Mouse (Mus musculus) neural tube, embryonic 14.5 days (tissue): ENCODE results near the gene 4933428G20Rik. TPM values are rescaled to one million over a fixed set of nuclear protein-coding genes. Genes with fewer than 3 reads are reported as not detected.

ENCODE experiments used
- ATAC-seq: fragments of 200-750 bp; cut with Nextera tagmentation; 2 replicates; pipeline ENCODE4 v1.8.0; 2017; ENCODE audit warnings: low read depth, mild to moderate bottlenecking, moderate TSS enrichment, moderate library complexity
- H3K27ac ChIP-seq: fragments of 300-500 bp; sonication (generic); 2 replicates; pipeline ENCODE4 v1.5.1; 2014; ENCODE audit warnings: low read depth, mild to moderate bottlenecking, control low read depth, low read length, moderate library complexity, mixed read lengths
- H3K27me3 ChIP-seq: fragments of 300-500 bp; sonication (generic); 2 replicates; pipeline ENCODE4 v1.6.1; 2014; ENCODE audit warnings: low read length; ENCODE audit not compliant: control insufficient read depth, insufficient read depth
- H3K36me3 ChIP-seq: fragments of 300-500 bp; sonication (generic); 2 replicates; pipeline ENCODE4 v1.6.1; 2014; ENCODE audit warnings: low read length, mixed read lengths; ENCODE audit not compliant: control insufficient read depth, insufficient read depth
- H3K4me1 ChIP-seq: fragments of 300-500 bp; sonication (generic); 2 replicates; pipeline ENCODE4 v1.6.1; 2014; ENCODE audit warnings: low read length; ENCODE audit not compliant: control insufficient read depth, insufficient read depth
- H3K4me2 ChIP-seq: fragments of 300-500 bp; sonication (generic); 2 replicates; pipeline ENCODE4 v1.6.1; 2014; ENCODE audit warnings: mild to moderate bottlenecking, low read depth, low read length, control low read depth
- H3K4me3 ChIP-seq: fragments of 300-500 bp; sonication (generic); 2 replicates; pipeline ENCODE4 v1.5.1; 2014; ENCODE audit warnings: low read depth, low read length, control low read depth, mixed read lengths
- H3K9ac ChIP-seq: fragments of 300-500 bp; sonication (generic); replicated peaks from 2 replicates; pipeline ENCODE4 v1.6.1; 2014; ENCODE audit warnings: low read depth, mild to moderate bottlenecking, control low read depth, low read length, mixed read lengths
- H3K9me3 ChIP-seq: fragments of 300-500 bp; sonication (generic); 2 replicates; pipeline ENCODE4 v1.6.1; 2016; ENCODE audit warnings: low read length; ENCODE audit not compliant: control insufficient read depth
- WGBS: fragments of 180-500 bp; shearing (Covaris S2); extraction: QIAGEN DNeasy Blood & Tissue Kit; methylation state at CpG from one replicate; pipeline ENCODE4 v1.1.7; 2014; 5-methylcytosine and 5-hydroxymethylcytosine counted together
- polyA plus RNA-seq: library from polyadenylated mRNA; unstranded; fragments of >200 nt; fragmentation: Nextera tagmentation; extraction: Ambion mirVana; gene quantifications from 2 replicates; pipeline ENCODE4 v1.2.1, GENCODE M21; 2014

The 4933428G20Rik gene
- polyA plus RNA-seq, 1 experiment from 2014 or later, result 0.33 TPM

DNA sequence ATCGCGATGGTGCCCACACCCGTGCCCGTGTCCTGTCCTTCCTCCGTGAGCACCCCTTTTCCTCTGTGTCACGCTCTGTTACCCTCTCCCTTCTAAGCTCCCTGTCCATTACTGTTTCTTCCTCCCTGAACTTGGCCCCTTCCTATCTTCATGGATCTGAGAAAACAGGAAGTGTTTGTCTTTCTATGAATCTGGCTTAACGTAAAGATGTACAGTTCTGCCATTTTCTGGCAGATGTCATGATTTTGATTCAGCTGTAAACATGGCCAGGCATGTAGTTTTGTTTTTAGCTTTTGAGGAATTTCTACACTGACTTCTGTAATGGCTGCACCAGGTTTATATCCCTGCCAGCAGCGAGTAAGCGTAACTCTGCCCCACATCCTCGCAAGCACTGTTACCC lies 21.1 kb downstream of the 4933428G20Rik start:
- Histone ChIP-seq H3K27ac (no peak overlapping the region), H3K4me2 (no peak overlapping the region), H3K27me3 (no peaks in the 10 kb centered on the region), H3K4me3 (no peak overlapping the region), H3K36me3 (peaks cover 26% of the 10 kb centered on the region), H3K4me1 (no peaks in the 10 kb centered on the region), H3K9ac (no peak overlapping the region), H3K9me3 (no peaks in the 10 kb centered on the region)
- WGBS, result 90% methylated on average over 10 of the region's 10 CpGs
- no peak for ATAC-seq

GRCm38 (mm10) chr11:97478345-97478744 lies 21.8 kb downstream of the 4933428G20Rik start:
- no peaks in the 10 kb centered on the region for H3K27me3 ChIP-seq
- no peak overlapping the region for H3K4me3 ChIP-seq
- WGBS, result 90% methylated on average over 6 of the region's 6 CpGs
- H3K36me3 ChIP-seq, result peaks cover 26% of the 10 kb centered on the region
- no peak overlapping the region for H3K4me2 ChIP-seq
- ATAC-seq, result no peak
- no peaks in the 10 kb centered on the region for H3K4me1 ChIP-seq
- no peak overlapping the region for H3K9ac ChIP-seq
- H3K9me3 ChIP-seq, result no peaks in the 10 kb centered on the region
- H3K27ac ChIP-seq, result no peak overlapping the region

- H3K27ac ChIP-seq, result no peak overlapping the region
These were observed 22.7 kb downstream of the 4933428G20Rik start for GRCm38 (mm10) chr11:97477431-97477830.

GRCm38 (mm10) chr11:97476334-97477095 lies 23.6 kb downstream of the 4933428G20Rik start:
- H3K27me3 ChIP-seq, result no peaks in the 10 kb centered on the region
- H3K4me3 ChIP-seq, result no peak overlapping the region
- H3K4me1 ChIP-seq, result no peaks in the 10 kb centered on the region
- H3K4me2 ChIP-seq, result no peak overlapping the region
- no peak overlapping the region for H3K27ac ChIP-seq
- WGBS, result 61% methylated on average over 8 of the region's 8 CpGs
- no peak overlapping the region for H3K9ac ChIP-seq
- ATAC-seq, result peak; percentile 56; the same call in 1 of the 2 replicates
- H3K9me3 ChIP-seq, result no peaks in the 10 kb centered on the region
- peaks cover 30% of the 10 kb centered on the region for H3K36me3 ChIP-seq

More at GRCm38 (mm10) chr11:97477431-97477830, 22.7 kb downstream of the 4933428G20Rik start:
- Histone ChIP-seq H3K4me3 (no peak overlapping the region), H3K36me3 (peaks cover 26% of the 10 kb centered on the region), H3K27me3 (no peaks in the 10 kb centered on the region), H3K4me2 (no peak overlapping the region), H3K9me3 (no peaks in the 10 kb centered on the region), H3K4me1 (no peaks in the 10 kb centered on the region), H3K9ac (no peak overlapping the region)
- no peak for ATAC-seq
- 78% methylated on average over 7 of the region's 7 CpGs for WGBS

- WGBS, result 86% methylated on average over 6 of the region's 6 CpGs
- H3K9ac ChIP-seq, result no peak overlapping the region
- H3K4me2 ChIP-seq, result no peak overlapping the region
- H3K4me1 ChIP-seq, result no peaks in the 10 kb centered on the region
- H3K36me3 ChIP-seq, result peaks cover 40% of the 10 kb centered on the region
- no peaks in the 10 kb centered on the region for H3K9me3 ChIP-seq
- no peak overlapping the region for H3K27ac ChIP-seq
- no peak overlapping the region for H3K4me3 ChIP-seq
- ATAC-seq, result no peak
- H3K27me3 ChIP-seq, result no peaks in the 10 kb centered on the region
These were observed 28.9 kb downstream of the 4933428G20Rik start for GRCm38 (mm10) chr11:97471276-97471675.

- Histone ChIP-seq H3K9ac (no peak overlapping the region), H3K4me1 (no peaks in the 10 kb centered on the region), H3K27ac (no peak overlapping the region), H3K4me3 (no peak overlapping the region), H3K9me3 (no peaks in the 10 kb centered on the region), H3K36me3 (peaks cover 32% of the 10 kb centered on the region), H3K4me2 (no peak overlapping the region), H3K27me3 (no peaks in the 10 kb centered on the region)
- 84% methylated on average over 7 of the region's 7 CpGs for WGBS
- ATAC-seq, result no peak
These were observed 30.3 kb downstream of the 4933428G20Rik start for GRCm38 (mm10) chr11:97469828-97470227.

- peak; percentile 49 for ATAC-seq
- no peak overlapping the region for H3K9ac ChIP-seq
- H3K27me3 ChIP-seq, result no peaks in the 10 kb centered on the region
- WGBS, result 44% methylated on average over 14 of the region's 14 CpGs
- H3K4me1 ChIP-seq, result no peaks in the 10 kb centered on the region
- no peak overlapping the region for H3K27ac ChIP-seq
- H3K9me3 ChIP-seq, result no peaks in the 10 kb centered on the region
- no peak overlapping the region for H3K4me3 ChIP-seq
- H3K4me2 ChIP-seq, result no peak overlapping the region
- peaks cover 41% of the 10 kb centered on the region for H3K36me3 ChIP-seq
These were observed 31.4 kb downstream of the 4933428G20Rik start for GRCm38 (mm10) chr11:97468639-97469287.

DNA sequence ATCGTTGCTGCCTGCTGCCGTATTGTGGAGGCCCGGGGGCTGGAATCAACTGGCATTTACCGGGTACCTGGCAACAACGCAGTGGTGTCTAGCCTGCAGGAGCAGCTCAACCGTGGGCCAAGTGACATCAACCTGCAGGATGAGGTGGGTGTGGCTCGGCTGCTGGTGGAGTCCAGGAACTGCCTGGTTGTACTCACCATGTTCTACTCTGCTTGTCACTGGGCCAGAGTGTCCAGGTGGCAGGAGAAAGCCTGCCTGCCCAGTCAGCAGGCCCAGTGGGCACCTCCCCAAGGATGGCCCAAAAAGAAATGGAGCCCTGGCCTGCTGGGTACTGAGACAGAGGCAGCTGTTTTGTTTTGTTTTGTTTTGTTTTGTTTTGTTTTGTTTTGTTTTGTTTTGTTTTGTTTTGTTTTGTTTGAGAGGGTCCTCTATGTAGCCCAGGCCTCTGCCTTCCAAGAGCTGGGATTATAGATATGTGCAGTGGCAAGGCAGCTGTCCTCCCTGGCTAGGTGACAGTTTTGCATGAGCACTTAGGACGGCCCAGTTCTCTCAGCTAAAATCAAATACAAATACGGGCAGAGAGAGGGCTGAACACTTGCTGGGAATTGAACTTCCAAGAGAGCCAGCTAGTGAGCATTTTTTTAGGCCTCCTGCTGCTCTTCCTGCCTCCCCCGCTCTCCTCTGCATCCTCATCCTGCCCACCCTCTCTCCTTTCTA lies 33.5 kb downstream of the 4933428G20Rik start:
- ATAC-seq, result no peak
- no peak overlapping the region for H3K9ac ChIP-seq
- WGBS, result 78% methylated on average over 10 of the region's 10 CpGs
- no peaks in the 10 kb centered on the region for H3K27me3 ChIP-seq
- no peak overlapping the region for H3K4me2 ChIP-seq
- peaks cover 45% of the 10 kb centered on the region for H3K36me3 ChIP-seq
- no peak overlapping the region for H3K4me3 ChIP-seq
- no peaks in the 10 kb centered on the region for H3K9me3 ChIP-seq
- H3K27ac ChIP-seq, result no peak overlapping the region
- no peaks in the 10 kb centered on the region for H3K4me1 ChIP-seq

DNA sequence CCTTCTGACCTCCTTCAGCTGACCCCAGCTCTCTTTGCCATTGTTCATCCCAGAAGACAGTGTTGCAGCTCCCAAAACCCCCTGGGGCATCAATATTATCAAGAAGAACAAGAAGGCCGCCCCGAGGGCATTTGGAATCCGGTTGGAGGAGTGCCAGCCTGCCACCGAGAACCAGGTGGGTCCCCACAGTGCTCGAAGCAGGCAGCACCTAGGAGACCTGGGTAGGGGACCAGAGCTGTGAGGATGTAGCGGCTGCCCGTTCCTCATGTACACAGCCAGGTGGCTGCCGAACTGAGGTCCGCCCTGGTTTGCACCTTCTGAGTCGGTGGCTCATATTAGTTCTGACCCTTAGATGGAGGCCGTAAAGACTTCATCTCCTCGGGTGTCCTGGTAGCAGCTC lies 34.2 kb downstream of the 4933428G20Rik start:
- Histone ChIP-seq H3K36me3 (peaks cover 49% of the 10 kb centered on the region), H3K9me3 (no peaks in the 10 kb centered on the region), H3K4me2 (no peak overlapping the region), H3K9ac (no peak overlapping the region), H3K27ac (no peak overlapping the region), H3K4me1 (no peaks in the 10 kb centered on the region), H3K27me3 (no peaks in the 10 kb centered on the region), H3K4me3 (no peak overlapping the region)
- ATAC-seq, result no peak
- WGBS, result 77% methylated on average over 12 of the region's 12 CpGs
